Mouse (Mus musculus) embryonic facial prominence, embryonic 14.5 days (tissue): ENCODE results near the gene Rfwd3. TPM values are rescaled to one million over a fixed set of nuclear protein-coding genes. Genes with fewer than 3 reads are reported as not detected.

Experiments used
- ATAC-seq: fragments of 200-750 bp; cut with Nextera tagmentation; 2 replicates; pipeline ENCODE4 v1.8.0; 2017; ENCODE audit warnings: low read depth, moderate number of reproducible peaks, moderate TSS enrichment
- DNase-seq: peaks from one replicate; pipeline ENCODE4 v3.0.0-alpha.2; 2015; ENCODE audit warnings: low spot score
- H3K27ac ChIP-seq: fragments of 300-500 bp; sonication (generic); replicated peaks from 2 replicates; pipeline ENCODE4 v1.5.1; 2014; ENCODE audit warnings: low read depth, mild to moderate bottlenecking, low read length, moderate library complexity
- H3K27me3 ChIP-seq: fragments of 300-500 bp; sonication (generic); replicated peaks from 2 replicates; pipeline ENCODE4 v1.6.1; 2014; ENCODE audit warnings: low read length; ENCODE audit not compliant: control insufficient read depth, insufficient read depth
- H3K36me3 ChIP-seq: fragments of 300-500 bp; sonication (generic); 2 replicates; pipeline ENCODE4 v1.6.1; 2014; ENCODE audit warnings: low read length, mixed read lengths; ENCODE audit not compliant: control insufficient read depth, insufficient read depth
- H3K4me1 ChIP-seq: fragments of 300-500 bp; sonication (generic); 2 replicates; pipeline ENCODE4 v1.6.1; 2014; ENCODE audit warnings: antibody characterized with exemption, low read length; ENCODE audit not compliant: control insufficient read depth, insufficient read depth
- H3K4me2 ChIP-seq: fragments of 300-500 bp; sonication (generic); 2 replicates; pipeline ENCODE4 v1.6.1; 2014; ENCODE audit warnings: low read depth, mild to moderate bottlenecking, low read length, moderate library complexity, mixed read lengths
- H3K4me3 ChIP-seq: fragments of 300-500 bp; sonication (generic); 2 replicates; pipeline ENCODE4 v1.5.1; 2014; ENCODE audit warnings: low read depth, mild to moderate bottlenecking, low read length
- H3K9ac ChIP-seq: fragments of 300-500 bp; sonication (generic); 2 replicates; pipeline ENCODE4 v1.6.1; 2014; ENCODE audit warnings: low read depth, mild to moderate bottlenecking, low read length, moderate library complexity, mixed read lengths
- H3K9me3 ChIP-seq: fragments of 300-500 bp; sonication (generic); 2 replicates; pipeline ENCODE4 v1.6.1; 2016; ENCODE audit warnings: low read length; ENCODE audit not compliant: control insufficient read depth
- WGBS: fragments of 180-500 bp; shearing (Covaris S2); extraction: QIAGEN DNeasy Blood & Tissue Kit; methylation state at CpG from one replicate; pipeline ENCODE4 v1.1.7; 2014; 5-methylcytosine and 5-hydroxymethylcytosine counted together
- polyA plus RNA-seq: library from polyadenylated mRNA; unstranded; fragments of >200 nt; fragmentation: Nextera tagmentation; extraction: Ambion mirVana; gene quantifications from 2 replicates; pipeline ENCODE4 v1.2.1, GENCODE M21; 2014

Gene Rfwd3
- polyA plus RNA-seq, 1 experiment from 2014 or later = 42.1 TPM

DNA sequence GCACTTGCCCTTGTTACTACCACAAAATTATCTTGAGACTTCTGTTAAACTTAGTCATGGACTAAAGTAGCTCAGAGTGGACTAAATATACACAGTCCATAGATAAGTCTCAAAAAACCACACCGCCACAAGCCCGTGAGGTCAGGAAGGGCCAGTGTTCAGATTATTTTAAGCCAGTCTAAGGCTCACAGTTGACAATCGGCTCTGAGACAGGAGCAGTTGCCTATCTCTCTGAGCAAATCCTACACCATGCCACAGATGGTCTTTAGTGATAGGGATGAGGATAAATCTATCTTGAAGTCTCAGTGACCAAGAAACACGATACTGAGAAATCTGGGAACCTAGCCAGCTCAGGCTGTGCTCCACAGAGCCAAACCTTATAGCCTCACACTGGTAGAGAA is 38.0 kb downstream of the Rfwd3 start:
- H3K9ac ChIP-seq = no peak overlapping the region
- H3K27me3 ChIP-seq = no peaks in the 10 kb centered on the region
- DNase-seq (peak; percentile 34), ATAC-seq (no peak)
- no peaks in the 10 kb centered on the region for H3K36me3 ChIP-seq
- H3K4me3 ChIP-seq = no peak overlapping the region
- 0 out of 2 replicates have a peak, but pooled peaks cover 4% of the 10 kb centered on the region for H3K9me3 ChIP-seq
- 80% methylated on average over 4 of the region's 4 CpGs for WGBS
- H3K4me2 ChIP-seq = no peak overlapping the region
- no peak overlapping the region for H3K27ac ChIP-seq
- H3K4me1 ChIP-seq = peaks cover 8% of the 10 kb centered on the region

DNA sequence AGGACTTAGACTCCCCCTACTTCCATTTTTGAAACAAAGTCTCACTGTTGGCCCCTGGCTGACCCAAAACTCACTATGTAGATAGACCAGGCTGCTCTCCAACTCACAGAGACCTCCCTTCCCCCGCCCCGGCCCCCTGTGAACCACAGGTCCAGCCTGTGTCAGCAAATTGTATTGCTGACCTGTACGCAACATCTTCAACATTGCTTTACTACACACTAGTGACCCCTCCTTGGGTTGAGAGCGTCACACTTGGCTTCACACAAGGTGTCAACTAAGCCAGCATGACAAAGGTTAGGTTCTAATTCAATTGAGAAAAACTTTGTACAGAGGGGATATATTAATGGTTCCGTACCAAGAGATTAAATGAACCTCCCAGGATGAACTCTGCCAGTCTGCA is 39.8 kb downstream of the Rfwd3 start:
- no peaks in the 10 kb centered on the region for H3K9me3 ChIP-seq
- no peak overlapping the region for H3K4me3 ChIP-seq
- H3K27ac ChIP-seq = no peak overlapping the region
- ATAC-seq = no peak
- 98% methylated on average over 5 of the region's 5 CpGs for WGBS
- no peaks in the 10 kb centered on the region for H3K36me3 ChIP-seq
- H3K9ac ChIP-seq = no peak overlapping the region
- DNase-seq = no peak
- H3K4me2 ChIP-seq = no peak overlapping the region
- no peaks in the 10 kb centered on the region for H3K27me3 ChIP-seq
- peaks cover 8% of the 10 kb centered on the region for H3K4me1 ChIP-seq

GRCm38 (mm10) chr8:111259408-111259741 is 40.6 kb downstream of the Rfwd3 start:
- H3K36me3 ChIP-seq = no peaks in the 10 kb centered on the region
- peak; percentile 14; the same call in 1 of the 2 replicates for ATAC-seq
- H3K4me1 ChIP-seq = peaks cover 8% of the 10 kb centered on the region
- H3K9ac ChIP-seq = peak overlapping the region; percentile 97
- peak overlapping the region; percentile 89 for H3K4me3 ChIP-seq
- WGBS = 9% methylated on average over 13 of the region's 13 CpGs
- H3K9me3 ChIP-seq = no peaks in the 10 kb centered on the region
- peak overlapping the region; percentile 65 for H3K4me2 ChIP-seq
- H3K27ac ChIP-seq = peak overlapping the region; percentile 99
- no peak for DNase-seq
- H3K27me3 ChIP-seq = no peaks in the 10 kb centered on the region

- Histone ChIP-seq H3K27ac (peak within 1 kb of the TSS; percentile 99), H3K4me2 (peak within 1 kb of the TSS; percentile 65), H3K36me3 (no peaks in the 10 kb centered on the region), H3K27me3 (no peaks in the 10 kb centered on the region), H3K4me1 (peaks cover 8% of the 10 kb centered on the region), H3K9me3 (no peaks in the 10 kb centered on the region), H3K4me3 (peak within 1 kb of the TSS; percentile 89), H3K9ac (peak within 1 kb of the TSS; percentile 97)
- DNase-seq (peak; percentile 96), ATAC-seq (peak; percentile 94)
- WGBS = under 1% methylated on average over 43 of the region's 76 CpGs
These were observed 41.2 kb downstream of the Rfwd3 start, which contains the start of gene Glg1 for GRCm38 (mm10) chr8:111258631-111259407. Glg1 (minus strand) TSS chr8:111259216.

- no peaks in the 10 kb centered on the region for H3K9me3 ChIP-seq
- peak overlapping the region; percentile 99 for H3K27ac ChIP-seq
- DNase-seq = peak; percentile 73
- peak overlapping the region; percentile 89 for H3K4me3 ChIP-seq
- H3K9ac ChIP-seq = peak overlapping the region; percentile 97
- peak overlapping the region; percentile 65 for H3K4me2 ChIP-seq
- H3K27me3 ChIP-seq = no peaks in the 10 kb centered on the region
- no peaks in the 10 kb centered on the region for H3K36me3 ChIP-seq
- peaks cover 8% of the 10 kb centered on the region for H3K4me1 ChIP-seq
- WGBS = under 1% methylated on average over 22 of the region's 26 CpGs
- peak; percentile 56 for ATAC-seq
These were observed 41.9 kb downstream of the Rfwd3 start for GRCm38 (mm10) chr8:111258010-111258630.

DNA sequence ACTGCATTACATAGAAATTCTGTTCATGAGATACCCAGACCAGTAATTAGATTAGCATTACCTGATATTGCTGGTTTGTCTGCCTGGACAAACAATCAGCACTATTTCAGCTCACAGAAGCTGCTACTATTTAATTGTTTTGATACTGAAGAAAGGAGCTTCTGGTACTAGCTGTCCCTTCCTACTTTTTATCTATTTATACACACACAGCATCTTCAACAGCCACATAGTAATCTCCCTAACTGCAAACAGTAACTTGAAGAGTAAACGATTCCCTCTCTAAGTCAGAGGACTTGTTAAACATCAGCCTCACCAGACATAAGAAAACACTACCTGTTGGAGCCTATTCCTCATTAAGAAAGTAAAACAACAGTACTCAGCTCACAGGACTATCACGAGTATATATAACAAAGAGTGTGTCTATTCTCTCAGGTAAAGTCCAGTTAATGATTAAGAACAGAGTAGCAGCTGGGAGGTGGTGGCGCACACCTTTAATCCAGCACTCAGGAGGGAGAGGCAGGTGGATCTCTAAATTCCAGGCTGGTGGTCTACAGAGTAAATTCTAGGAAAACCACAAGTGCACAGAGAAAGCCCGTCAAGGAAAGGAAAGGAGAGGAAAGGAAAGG is 47.4 kb downstream of the Rfwd3 start:
- no peak for DNase-seq
- Histone ChIP-seq H3K9ac (no peak overlapping the region), H3K9me3 (no peaks in the 10 kb centered on the region), H3K4me2 (no peak overlapping the region), H3K4me1 (peaks cover 5% of the 10 kb centered on the region), H3K36me3 (no peaks in the 10 kb centered on the region), H3K4me3 (no peak overlapping the region), H3K27ac (no peak overlapping the region), H3K27me3 (no peaks in the 10 kb centered on the region)
- no peak for ATAC-seq
- WGBS = 84% methylated on average over 4 of the region's 4 CpGs

DNA sequence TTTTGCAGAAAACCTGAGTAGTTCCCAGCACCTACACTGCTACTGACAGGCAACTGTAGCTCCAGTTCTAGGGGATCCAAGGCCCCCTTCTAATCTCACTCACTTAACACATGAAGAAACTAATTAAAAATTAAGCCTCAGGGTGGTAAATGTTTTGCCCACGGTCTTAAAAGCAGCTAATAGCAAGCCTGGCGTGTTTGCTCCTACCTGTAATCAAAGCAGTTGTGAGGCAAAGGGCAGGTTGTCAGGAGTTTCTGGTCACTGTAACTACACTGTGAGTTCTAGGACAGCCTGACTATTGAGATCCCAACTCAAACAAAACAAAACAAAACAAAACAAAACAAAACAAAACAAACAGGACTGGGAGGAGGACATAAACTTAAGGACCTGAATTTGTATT is 49.9 kb downstream of the Rfwd3 start:
- DNase-seq (no peak), ATAC-seq (no peak)
- H3K4me3 ChIP-seq = no peak overlapping the region
- no peaks in the 10 kb centered on the region for H3K4me1 ChIP-seq
- no peaks in the 10 kb centered on the region for H3K27me3 ChIP-seq
- no peak overlapping the region for H3K27ac ChIP-seq
- no peaks in the 10 kb centered on the region for H3K9me3 ChIP-seq
- no peak overlapping the region for H3K4me2 ChIP-seq
- WGBS = 64% methylated on average over 2 of the region's 2 CpGs
- no peak overlapping the region for H3K9ac ChIP-seq
- 0 out of 2 replicates have a peak, but pooled peaks cover under 1% of the 10 kb centered on the region for H3K36me3 ChIP-seq

DNA sequence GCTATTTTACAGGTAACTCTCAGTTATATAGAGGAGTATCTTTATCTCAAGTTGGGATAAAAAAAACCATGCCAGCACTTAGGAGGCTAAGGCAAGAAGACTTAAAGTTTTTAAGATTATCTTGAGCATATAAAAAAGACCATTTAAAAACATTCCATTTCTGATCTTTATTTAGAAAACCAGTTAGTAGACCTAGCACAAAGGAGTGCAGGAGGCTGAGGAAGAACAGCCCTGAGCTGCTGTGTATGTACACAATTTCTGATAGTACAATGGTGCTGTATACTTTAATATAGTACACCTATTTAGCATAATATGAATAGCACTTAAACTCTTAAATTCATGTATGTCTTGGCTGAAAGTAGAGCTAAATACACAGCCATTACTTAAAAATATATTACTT is 51.9 kb downstream of the Rfwd3 start:
- H3K27me3 ChIP-seq = no peaks in the 10 kb centered on the region
- no peaks in the 10 kb centered on the region for H3K4me1 ChIP-seq
- H3K27ac ChIP-seq = no peak overlapping the region
- H3K9ac ChIP-seq = no peak overlapping the region
- H3K36me3 ChIP-seq = 0 out of 2 replicates have a peak, but pooled peaks cover 4% of the 10 kb centered on the region
- H3K4me3 ChIP-seq = no peak overlapping the region
- ATAC-seq (no peak), DNase-seq (no peak)
- no peaks in the 10 kb centered on the region for H3K9me3 ChIP-seq
- H3K4me2 ChIP-seq = no peak overlapping the region
